Mouse (Mus musculus) layer of hippocampus, adult 9-11 months (tissue): Measurements from ENCODE around the gene AC131692.1.
"Not testable (repeated sequence)": the region's sequence is repeated elsewhere in the genome, so short reads cannot be mapped to it uniquely, and the experiment has no call there.

ENCODE experiments used
- DNase-seq: peaks from one replicate; pipeline ENCODE4 v3.0.0; 2022

The AC131692.1 gene

DNA sequence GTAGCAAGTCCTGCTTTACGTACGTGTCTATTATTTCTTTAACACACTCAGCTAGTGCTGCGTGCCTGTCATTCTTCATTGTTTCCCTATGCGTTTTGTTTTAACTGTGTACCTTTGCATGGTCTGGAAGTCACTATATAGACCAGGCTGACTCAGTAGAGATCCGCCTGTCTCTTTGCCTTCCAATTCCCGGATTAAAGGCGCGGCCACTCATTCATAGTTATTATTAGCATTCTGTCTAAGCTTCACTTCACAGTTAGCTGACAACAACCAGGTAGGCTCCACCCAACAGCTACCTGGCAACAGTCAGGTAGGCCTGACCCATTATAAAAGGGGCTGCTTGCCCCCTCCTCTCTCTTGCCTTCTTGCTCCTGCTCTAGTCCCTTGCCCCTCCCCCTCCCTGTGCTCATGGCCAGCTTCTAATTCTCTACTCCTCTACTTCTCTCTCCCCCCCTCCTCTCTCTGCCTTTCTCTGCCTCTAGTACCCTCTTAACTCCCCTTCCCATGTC lies 24.5 kb downstream of the AC131692.1 start:
- DNase-seq = no peak

DNA sequence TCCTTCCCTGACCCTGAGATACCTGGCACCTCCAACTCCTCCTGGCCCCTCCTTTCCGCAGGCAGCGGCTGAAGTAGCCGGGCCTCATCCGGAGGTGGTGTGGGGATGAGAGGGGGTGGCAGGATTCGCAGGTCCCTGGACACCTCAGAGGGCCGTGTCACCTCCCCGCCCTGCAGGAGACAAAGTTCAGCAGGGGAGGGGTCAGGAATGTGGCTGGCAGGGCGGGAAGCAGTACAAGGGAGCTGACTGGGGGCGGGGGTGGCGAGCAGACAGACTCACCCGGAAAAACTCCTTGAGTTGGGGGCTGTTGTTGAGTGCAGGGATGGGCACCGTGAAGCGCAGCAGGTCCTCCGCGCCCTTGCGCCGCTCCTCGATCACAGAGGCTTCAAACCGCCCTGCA lies 27.5 kb downstream of the AC131692.1 start:
- DNase-seq = no peak

DNA sequence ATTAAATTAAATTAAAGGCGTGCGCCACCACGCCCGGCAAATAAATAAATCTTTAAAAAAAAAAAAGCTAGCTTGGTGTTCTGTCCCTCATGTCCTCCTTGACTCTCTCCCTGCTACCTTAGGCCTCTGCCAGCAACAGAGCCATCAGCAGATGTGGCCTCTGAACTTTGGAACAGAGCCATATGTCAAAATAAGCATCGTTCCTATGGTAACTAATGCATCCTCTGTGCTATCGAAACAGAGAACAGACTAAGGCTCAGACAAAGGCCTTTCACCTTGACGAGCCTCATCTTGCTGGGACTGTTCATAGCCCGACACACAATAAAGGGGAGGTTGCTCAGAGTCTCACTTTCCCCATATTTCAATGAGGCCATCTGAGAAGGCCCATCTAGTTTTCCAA lies 29.1 kb downstream of the AC131692.1 start:
- no peak for DNase-seq

DNA sequence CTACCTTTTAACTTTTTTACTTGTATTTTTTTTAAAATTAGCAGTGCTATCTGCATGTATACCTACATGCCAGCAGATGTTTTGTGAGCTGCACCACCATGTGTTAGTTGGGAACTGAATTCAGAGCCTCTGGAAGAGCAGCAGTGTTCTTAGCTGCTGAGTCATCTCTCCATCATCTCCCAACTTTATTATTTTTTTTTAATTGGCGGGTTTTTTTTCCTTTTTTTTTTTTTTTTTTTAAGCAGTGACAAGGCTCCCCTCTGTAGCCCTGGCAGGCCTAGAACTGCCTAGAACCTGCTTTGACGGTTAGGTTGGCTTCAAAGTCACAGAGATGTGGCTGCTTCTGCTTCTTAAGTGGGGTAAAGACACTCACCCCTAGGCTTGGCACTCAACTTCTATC lies 30.7 kb downstream of the AC131692.1 start:
- no peak for DNase-seq

DNA sequence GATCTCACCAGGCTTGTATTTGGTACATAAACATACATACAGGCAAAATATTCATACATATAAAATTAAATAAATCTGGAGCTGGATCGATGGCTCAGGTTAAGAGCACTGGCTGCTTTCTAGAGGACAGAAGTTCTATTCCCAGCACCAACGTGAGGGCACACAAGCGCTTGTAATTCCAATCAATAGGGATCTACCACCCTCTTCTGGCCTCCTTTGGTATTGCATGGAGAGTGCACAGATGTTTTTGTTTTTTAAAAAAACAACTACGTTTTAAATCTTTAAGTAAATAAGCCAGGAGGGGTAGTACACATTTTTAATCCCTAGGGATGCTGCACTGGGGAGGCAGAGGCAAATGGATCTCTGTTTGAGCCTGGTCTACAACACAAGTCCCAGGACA lies 32.1 kb downstream of the AC131692.1 start:
- DNase-seq = no peak

DNA sequence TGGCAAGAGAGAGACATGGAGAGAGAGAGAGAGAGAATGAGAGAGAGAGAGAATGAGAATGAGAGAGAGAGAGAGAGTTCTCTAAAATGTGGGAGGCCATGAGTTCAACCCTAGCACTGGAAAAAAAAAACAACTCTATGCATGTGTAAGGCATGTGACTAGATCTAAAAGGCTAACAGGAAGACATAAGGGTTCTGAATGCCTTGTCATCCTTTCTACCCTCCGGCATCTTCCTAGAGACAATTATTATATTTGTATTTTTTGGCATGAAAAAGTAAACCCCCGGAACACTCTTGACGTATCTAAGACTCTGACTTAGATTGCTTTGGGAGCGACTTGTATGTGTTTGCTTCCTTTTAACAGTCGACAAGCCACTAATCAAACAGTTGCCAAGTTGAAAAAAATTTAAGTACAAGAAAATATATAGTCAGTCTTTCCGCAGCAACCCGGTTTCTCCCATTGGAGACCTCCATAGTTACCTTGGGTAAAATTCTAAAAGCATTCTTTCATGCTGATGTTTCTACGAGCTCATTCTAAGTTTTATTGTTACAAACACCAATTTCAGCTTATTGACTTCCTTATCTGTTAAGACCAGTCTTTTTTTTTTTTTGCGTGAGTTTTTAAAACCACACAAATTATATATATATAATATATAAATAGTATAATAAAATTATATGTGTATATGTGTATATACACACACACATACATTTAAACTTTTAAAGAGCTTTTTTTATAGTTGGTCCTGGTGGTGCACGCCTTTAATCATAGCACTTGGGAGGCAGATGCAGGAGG lies 32.8 kb downstream of the AC131692.1 start:
- DNase-seq = no peak

DNA sequence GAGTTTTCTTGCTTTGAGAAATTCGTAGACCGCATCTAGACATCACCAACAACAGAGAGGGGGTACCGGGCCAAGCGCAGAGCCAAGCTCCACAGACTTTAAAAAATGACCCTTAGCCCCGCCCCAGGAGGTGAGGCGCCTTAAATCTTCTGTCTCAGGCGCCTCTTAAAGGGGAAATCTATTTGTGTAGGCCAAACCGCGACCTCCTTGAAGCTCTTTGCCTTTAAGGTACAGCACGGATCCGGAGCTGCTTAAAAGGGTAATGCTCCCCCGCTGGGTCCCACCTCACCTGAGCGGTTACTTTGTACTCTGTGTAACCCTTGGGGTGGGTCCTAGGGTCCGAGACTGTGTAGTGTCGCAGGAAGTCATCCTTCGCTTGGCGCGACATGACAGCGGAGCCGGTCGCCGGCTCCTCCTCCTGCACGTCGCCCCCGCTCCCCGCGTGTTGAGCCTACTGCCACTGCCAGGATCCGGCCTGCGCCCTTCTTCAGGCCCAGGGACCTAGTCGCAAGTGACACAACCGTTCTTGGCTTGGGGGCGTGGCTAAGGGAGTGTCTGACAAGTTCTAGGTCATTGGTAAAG lies 33.6 kb downstream of the AC131692.1 start, which contains the start of gene Snx15:
TSS of gene Snx15 (minus strand) at position 545 of the 582 bp plus-strand sequence.
- peak; percentile 98 for DNase-seq

DNA sequence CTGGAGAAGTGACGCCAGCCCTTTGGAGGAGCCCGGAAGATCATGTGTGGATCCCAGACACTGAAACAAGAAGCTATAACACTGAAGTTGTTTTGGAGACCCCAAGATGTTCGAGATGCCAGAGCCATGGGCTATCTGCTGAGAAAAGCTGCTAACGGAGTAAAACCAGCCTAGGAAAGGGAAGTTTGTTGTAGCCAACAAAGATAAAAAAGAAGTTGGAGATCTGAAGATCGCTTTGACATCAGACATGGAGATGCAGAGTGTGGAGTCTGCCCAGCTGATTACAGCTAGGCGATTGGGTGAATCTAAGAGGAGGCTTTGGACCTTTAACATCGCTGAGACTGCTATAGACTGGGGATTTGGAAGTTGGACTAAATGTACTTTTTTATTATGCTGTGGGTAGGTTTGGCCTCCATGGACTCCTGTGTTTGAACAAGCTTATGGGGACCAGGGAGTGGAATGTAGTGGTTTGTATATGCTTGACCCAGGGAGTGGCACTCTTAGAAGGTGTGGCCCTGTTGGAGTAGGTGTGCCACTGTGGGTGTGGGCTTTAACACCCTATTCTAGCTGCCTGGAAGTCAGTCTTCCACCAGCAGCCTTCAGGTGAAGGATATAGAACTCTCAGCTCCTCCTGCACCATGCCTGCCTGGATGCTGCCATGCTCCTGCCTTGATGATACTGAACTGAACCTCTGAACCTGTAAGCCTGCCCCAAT lies 36.4 kb downstream of the AC131692.1 start:
- DNase-seq = not testable (repeated sequence)

DNA sequence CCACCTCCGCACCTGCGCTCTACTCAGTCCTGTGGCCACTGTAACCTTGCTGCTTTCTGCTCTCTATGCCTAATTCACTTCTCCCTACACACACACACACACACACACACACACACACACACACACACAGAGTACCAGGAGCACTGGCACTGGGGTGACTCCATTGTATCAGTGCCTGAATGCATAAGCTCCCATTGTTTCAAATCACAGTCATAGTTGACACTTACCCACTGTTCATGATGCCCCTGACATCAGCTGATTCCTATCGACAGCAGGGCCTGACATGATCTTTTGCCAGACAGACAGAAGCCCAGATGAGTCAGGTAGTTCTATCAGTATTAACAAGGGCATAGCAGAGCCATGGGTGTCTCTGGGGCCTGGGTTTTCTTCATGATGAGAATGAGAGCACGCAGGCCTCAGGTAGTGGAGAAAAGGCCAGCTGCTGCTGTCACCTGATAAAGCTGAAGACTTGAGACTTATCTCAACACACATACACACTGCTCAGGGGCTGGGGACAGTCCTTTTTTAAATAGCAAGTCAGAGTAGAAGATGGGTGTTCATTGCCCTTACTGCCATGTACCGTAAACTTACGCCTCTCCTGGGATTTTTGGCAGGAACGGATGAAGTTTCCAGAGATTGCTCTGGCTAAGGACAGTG lies 38.1 kb downstream of the AC131692.1 start:
- peak; percentile 77 for DNase-seq

DNA sequence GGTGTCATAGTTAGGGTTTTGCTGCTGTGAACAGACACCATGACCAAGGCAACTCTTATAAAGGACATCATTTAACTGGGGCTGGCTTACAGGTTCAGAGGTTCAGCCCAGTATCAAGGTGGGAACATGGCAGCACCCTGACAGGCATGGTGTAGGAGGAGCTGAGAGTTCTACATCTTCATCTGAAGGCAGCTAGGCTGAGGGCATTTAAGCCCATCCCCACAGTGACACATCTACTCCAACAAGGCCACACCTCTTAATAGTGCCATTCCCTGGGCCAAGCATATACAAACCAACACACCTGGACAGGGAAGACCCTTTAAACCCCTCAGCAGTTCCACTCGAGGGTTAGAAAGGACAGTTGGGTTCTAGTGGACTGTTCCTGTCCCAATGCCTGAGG lies 39.0 kb downstream of the AC131692.1 start:
- not testable (repeated sequence) for DNase-seq

DNA sequence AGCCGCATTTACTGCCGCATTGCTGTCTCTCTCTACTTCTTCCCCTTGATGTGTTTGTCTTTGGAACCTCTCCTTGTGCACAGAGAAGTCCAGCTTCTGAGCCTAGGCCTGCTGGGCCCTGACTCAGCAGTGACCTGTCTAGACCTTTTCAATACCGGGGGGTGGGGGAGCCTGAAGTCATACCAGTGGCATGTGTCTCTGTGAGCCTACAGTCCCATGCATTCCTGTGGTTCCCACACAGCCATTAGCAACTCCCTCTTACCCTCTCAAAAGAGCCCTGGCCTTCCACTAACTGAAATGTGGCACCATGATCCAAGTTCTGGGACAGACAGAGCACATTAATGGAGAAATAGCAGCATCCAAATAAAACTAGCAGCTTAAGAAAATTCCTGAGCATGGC lies 42.2 kb downstream of the AC131692.1 start:
- DNase-seq = no peak

DNA sequence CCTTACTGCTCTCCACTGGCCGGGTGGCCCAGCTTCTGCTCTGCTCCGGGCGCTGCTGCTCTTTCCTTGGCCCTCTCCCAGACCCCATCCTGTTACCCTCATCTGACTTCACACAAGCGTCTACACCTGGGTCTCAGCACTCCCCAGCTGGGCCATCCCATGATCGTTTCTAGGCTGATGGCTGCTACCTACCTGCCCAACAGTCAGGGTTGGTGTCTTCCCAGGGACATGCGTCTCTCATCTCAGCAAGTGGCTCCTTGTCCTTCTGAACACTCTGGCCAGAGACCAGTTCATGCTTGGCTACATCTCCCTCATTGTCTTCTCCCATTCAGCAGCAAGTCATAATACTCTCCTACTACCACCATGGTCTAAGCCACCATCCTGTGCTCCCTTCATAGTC lies 45.5 kb downstream of the AC131692.1 start:
- no peak for DNase-seq

DNA sequence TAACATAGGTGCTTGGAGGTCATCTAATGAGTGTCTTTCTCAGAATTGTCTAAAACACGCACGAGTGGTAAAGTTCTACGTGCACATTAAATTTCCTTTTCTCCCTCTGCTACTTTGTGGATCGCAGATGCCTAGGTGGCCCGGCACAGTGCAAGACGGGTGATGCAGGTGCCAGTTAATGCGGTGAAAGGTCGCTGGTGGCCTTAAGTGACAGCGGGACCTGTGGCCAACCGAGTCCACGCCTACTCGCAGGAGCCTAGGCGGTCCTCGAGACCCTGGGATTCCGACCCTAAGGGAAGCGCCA lies 46.1 kb downstream of the AC131692.1 start:
- DNase-seq = no peak

DNA sequence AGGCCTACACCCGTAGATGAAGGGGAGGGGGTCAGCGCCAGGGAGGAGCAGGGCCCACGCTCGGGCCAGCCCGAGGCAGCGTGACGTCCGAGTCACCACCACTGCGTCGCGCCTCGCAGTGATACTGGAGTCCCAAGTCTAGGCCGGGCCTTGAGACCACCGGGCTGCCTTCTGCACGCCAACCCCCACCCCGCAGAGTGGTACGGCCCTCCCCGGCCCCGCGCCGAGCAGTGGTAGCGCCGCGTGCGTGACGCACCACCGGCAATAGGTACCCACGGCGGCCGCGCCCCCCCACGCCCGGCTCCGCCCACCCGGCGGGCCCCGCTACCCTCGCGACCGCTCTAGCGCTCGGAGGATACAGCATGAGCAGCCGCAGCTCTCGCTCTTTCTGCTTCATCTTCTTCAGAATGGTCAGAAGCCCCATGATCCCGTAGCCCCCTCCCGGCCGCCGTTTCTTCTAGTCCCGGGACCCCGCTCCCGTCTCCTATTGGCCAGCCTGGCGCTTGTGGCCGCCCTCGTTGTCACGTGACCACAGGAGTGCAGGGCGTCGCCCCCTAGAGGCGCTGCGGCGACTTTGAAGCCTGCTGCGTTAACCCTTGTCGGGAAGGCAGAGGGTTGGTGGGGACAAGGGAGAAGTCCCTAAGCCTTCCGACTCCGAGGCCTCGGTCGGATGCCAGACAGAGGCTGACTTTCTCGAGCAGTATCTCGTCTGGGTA lies 46.6 kb downstream of the AC131692.1 start, which contains the start of gene Batf2:
TSS of gene Batf2 (plus strand) at position 306 of the 716 bp plus-strand sequence.
- DNase-seq = peak; percentile 94

DNA sequence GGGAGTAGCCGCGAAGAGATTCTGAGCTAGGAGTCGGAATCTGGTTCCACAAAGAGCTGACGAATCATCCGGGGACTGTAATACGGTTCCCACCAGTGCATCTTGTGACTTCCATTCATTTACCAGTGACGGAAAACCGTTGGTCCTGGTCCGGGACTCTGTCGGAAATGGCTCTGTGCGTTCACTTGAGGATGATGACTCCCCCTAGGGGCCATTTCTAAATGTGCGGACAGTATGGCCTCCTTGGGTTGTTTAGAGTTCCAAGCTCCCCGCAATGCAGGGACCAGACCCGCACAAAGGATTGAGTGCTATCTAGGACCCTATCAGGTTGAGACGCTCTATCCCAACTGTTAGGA lies 47.2 kb downstream of the AC131692.1 start, which contains the start of gene Arl2:
TSS of gene Arl2 (minus strand) at position 155 of the 356 bp plus-strand sequence.
- DNase-seq = peak; percentile 91

DNA sequence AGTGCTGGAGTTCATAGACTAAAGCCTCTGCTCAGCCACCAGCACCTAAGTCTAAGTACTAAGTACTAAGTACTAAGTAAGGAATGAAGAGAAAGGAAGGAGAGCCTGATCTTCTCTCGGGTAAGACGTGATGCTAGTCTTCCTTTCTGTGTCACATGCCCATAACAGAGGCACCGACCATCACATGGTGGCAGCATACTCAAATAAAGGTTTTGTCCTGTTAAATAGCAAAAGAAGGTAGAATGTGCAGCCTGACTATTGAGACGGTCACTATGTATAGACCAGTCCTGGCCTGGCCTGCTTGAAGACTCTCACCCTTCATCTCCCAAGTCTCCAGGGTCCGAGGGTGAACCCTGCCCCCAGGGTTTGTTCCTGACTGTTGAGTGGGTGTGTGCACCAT lies 50.6 kb downstream of the AC131692.1 start:
- DNase-seq = no peak
